Mouse (Mus musculus) liver, embryonic 11.5 days (tissue): ENCODE results near the gene Plcb2. TPM values are rescaled to one million over a fixed set of nuclear protein-coding genes. Genes with fewer than 3 reads are reported as not detected.

ENCODE experiments used
- ATAC-seq: fragments of 200-750 bp; cut with Nextera tagmentation; replicated peaks from 2 replicates; pipeline ENCODE4 v1.8.0; 2017; ENCODE audit warnings: moderate number of reproducible peaks, mild to moderate bottlenecking, moderate TSS enrichment, moderate library complexity; ENCODE audit not compliant: low FRiP score
- DNase-seq: peaks from one replicate; pipeline ENCODE4 v3.0.0-alpha.2; 2017; ENCODE audit warnings: low spot score
- H3K27ac ChIP-seq: fragments of 300-500 bp; sonication (generic); 2 replicates; pipeline ENCODE4 v1.5.1; 2014; ENCODE audit warnings: mild to moderate bottlenecking, low read depth, low read length, control low read depth
- H3K27me3 ChIP-seq: fragments of 300-500 bp; sonication (generic); replicated peaks from 2 replicates; pipeline ENCODE4 v1.6.1; 2014; ENCODE audit warnings: low read length, mixed read lengths; ENCODE audit not compliant: control insufficient read depth, insufficient read depth
- H3K36me3 ChIP-seq: fragments of 300-500 bp; sonication (generic); 2 replicates; pipeline ENCODE4 v1.6.1; 2014; ENCODE audit warnings: mild to moderate bottlenecking, low read length, moderate library complexity, mixed read lengths; ENCODE audit not compliant: control insufficient read depth, insufficient read depth
- H3K4me1 ChIP-seq: fragments of 300-500 bp; sonication (generic); replicated peaks from 2 replicates; pipeline ENCODE4 v1.6.1; 2014; ENCODE audit warnings: low read length, mixed read lengths; ENCODE audit not compliant: control insufficient read depth, insufficient read depth
- H3K4me2 ChIP-seq: fragments of 300-500 bp; sonication (generic); 2 replicates; pipeline ENCODE4 v1.6.1; 2014; ENCODE audit warnings: mild to moderate bottlenecking, control low read depth, moderate library complexity
- H3K4me3 ChIP-seq: fragments of 300-500 bp; sonication (generic); 2 replicates; pipeline ENCODE4 v1.5.1; 2014; ENCODE audit warnings: low read depth, low read length, control low read depth
- H3K9ac ChIP-seq: fragments of 300-500 bp; sonication (generic); 2 replicates; pipeline ENCODE4 v1.6.1; 2014; ENCODE audit warnings: low read depth, low read length, control low read depth
- H3K9me3 ChIP-seq: fragments of 300-500 bp; sonication (generic); 2 replicates; pipeline ENCODE4 v1.6.1; 2016; ENCODE audit warnings: low read length, inconsistent platforms, mixed read lengths; ENCODE audit not compliant: control insufficient read depth
- WGBS: fragments of 180-500 bp; shearing (Covaris S2); extraction: QIAGEN DNeasy Blood & Tissue Kit; methylation state at CpG from one replicate; pipeline ENCODE4 v1.1.7; 2014; 5-methylcytosine and 5-hydroxymethylcytosine counted together
- polyA plus RNA-seq: library from polyadenylated mRNA; unstranded; fragments of >200 nt; fragmentation: Nextera tagmentation; extraction: Ambion mirVana; gene quantifications from 2 replicates; pipeline ENCODE4 v1.2.1, GENCODE M21; 2014

Plcb2 gene
- polyA plus RNA-seq, 1 experiment from 2014 or later: 3.5 TPM

DNA sequence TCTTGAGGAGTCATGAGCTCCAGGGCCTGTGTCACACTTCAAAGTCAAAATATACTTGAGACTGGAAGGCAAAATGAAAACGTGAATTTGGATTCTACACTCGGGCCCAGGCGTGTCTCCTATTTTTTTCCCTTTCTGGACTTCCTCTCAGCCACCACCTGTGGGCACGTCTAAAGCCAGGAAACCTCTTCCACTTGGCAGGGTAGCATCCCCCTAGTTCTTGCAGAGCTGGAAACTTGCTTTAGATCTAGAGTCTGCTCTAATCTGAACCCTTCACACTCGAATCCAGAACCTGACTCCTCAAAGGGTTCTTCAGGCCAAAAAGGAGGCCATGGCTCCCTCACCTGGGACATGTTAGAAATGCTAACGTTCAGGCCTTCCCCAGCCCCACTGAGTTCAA, 27.2 kb upstream of the Plcb2 start:
- Histone ChIP-seq H3K27me3 (peaks cover 2% of the 10 kb centered on the region; the same call in 1 of the 2 replicates), H3K9ac (no peak overlapping the region), H3K36me3 (peaks cover 1% of the 10 kb centered on the region; the same call in 1 of the 2 replicates), H3K4me1 (peaks cover 20% of the 10 kb centered on the region), H3K27ac (no peak overlapping the region), H3K4me2 (no peak overlapping the region), H3K9me3 (no peaks in the 10 kb centered on the region), H3K4me3 (no peak overlapping the region)
- DNase-seq (no peak), ATAC-seq (no peak)
- 71% methylated on average over 6 of the region's 6 CpGs for WGBS

- H3K27ac ChIP-seq: no peak overlapping the region
- no peak overlapping the region for H3K4me3 ChIP-seq
- no peak for DNase-seq
- H3K9ac ChIP-seq: no peak overlapping the region
- peaks cover 28% of the 10 kb centered on the region for H3K4me1 ChIP-seq
- WGBS: 82% methylated on average over 5 of the region's 5 CpGs
- no peaks in the 10 kb centered on the region for H3K9me3 ChIP-seq
- no peak for ATAC-seq
- H3K36me3 ChIP-seq: peaks cover 5% of the 10 kb centered on the region; the same call in 1 of the 2 replicates
- no peak overlapping the region for H3K4me2 ChIP-seq
- peaks cover 2% of the 10 kb centered on the region; the same call in 1 of the 2 replicates for H3K27me3 ChIP-seq
Observed at GRCm38 (mm10) chr2:118754143-118754542, 25.9 kb upstream of the Plcb2 start.

DNA sequence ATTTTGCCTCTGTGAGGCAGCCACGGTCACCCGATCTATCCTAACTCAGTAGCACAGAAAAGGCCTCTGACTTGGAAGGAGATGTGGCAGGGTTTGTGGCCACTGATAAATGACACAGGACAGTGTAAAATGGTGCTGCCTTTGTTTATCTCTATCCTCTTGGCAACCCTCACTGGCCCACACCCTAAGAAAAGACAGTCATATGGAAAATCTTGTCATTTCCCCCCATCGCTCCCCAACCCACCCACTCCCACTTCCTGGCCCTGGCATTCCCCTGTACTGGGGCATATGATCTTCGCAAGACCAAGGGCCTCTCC, 24.5 kb upstream of the Plcb2 start:
- Histone ChIP-seq H3K27ac (peak overlapping the region; percentile 92), H3K36me3 (peaks cover 9% of the 10 kb centered on the region; the same call in 1 of the 2 replicates), H3K4me2 (peak overlapping the region; percentile 48), H3K9me3 (no peaks in the 10 kb centered on the region), H3K4me3 (no peak overlapping the region), H3K27me3 (0 out of 2 replicates have a peak, but pooled peaks cover 2% of the 10 kb centered on the region), H3K9ac (peak overlapping the region; percentile 49), H3K4me1 (peaks cover 33% of the 10 kb centered on the region)
- 44% methylated on average over 4 of the region's 4 CpGs for whole genome bisulfite sequencing
- peak; percentile 88 for ATAC-seq
- DNase-seq: no peak

GRCm38 (mm10) chr2:118751896-118752791, 23.9 kb upstream of the Plcb2 start:
- peaks cover 9% of the 10 kb centered on the region; the same call in 1 of the 2 replicates for H3K36me3 ChIP-seq
- ATAC-seq (peak; percentile 58; the same call in 1 of the 2 replicates), DNase-seq (no peak)
- 0 out of 2 replicates have a peak, but pooled peaks cover 2% of the 10 kb centered on the region for H3K27me3 ChIP-seq
- no peak overlapping the region for H3K4me3 ChIP-seq
- H3K27ac ChIP-seq: peak overlapping the region; percentile 92
- WGBS: 56% methylated on average over 16 of the region's 16 CpGs
- H3K9me3 ChIP-seq: no peaks in the 10 kb centered on the region
- peak overlapping the region; percentile 49 for H3K9ac ChIP-seq
- H3K4me1 ChIP-seq: peaks cover 39% of the 10 kb centered on the region
- peak overlapping the region; percentile 48 for H3K4me2 ChIP-seq

DNA sequence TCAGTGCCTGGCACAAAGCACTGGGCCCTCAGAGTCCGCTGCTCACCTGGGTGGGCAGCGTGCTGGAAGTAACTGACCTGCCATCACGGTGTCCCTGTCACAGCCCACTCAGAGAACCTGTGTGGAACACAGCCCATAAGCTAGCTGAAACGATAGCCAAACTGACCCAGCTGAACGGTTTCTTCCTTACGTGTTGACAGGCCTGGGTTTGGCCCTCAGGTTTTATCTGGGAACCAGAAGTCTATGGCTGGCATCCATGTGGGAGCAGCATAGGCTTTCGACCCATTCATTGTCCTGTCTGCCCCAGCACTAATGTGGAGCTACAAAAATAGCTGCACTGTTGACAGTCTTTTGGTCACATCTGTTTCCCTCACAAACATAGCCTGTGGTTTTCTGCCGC, 22.2 kb upstream of the Plcb2 start:
- Histone ChIP-seq H3K36me3 (peaks cover 9% of the 10 kb centered on the region; the same call in 1 of the 2 replicates), H3K9me3 (no peaks in the 10 kb centered on the region), H3K9ac (no peak overlapping the region), H3K4me2 (0 out of 2 replicates have a peak overlapping the region, but pooled peaks have one; percentile 4), H3K27ac (peak overlapping the region; percentile 38; the same call in 1 of the 2 replicates), H3K27me3 (0 out of 2 replicates have a peak, but pooled peaks cover 2% of the 10 kb centered on the region), H3K4me3 (no peak overlapping the region), H3K4me1 (peaks cover 43% of the 10 kb centered on the region)
- WGBS: 76% methylated on average over 8 of the region's 8 CpGs
- DNase-seq (no peak), ATAC-seq (no peak)

- H3K9me3 ChIP-seq: no peaks in the 10 kb centered on the region
- peaks cover 9% of the 10 kb centered on the region; the same call in 1 of the 2 replicates for H3K36me3 ChIP-seq
- no peak overlapping the region for H3K4me3 ChIP-seq
- peaks cover 52% of the 10 kb centered on the region for H3K4me1 ChIP-seq
- no peak for DNase-seq
- no peak overlapping the region; the same call in 1 of the 2 replicates for H3K9ac ChIP-seq
- H3K27me3 ChIP-seq: 0 out of 2 replicates have a peak, but pooled peaks cover 2% of the 10 kb centered on the region
- 74% methylated on average over 10 of the region's 10 CpGs for WGBS
- peak overlapping the region; percentile 22 for H3K4me2 ChIP-seq
- H3K27ac ChIP-seq: peak overlapping the region; percentile 38; the same call in 1 of the 2 replicates
- ATAC-seq: no peak
Observed at GRCm38 (mm10) chr2:118749341-118749884, 21.2 kb upstream of the Plcb2 start.

- Histone ChIP-seq H3K4me2 (peak overlapping the region; percentile 98), H3K36me3 (peaks cover 9% of the 10 kb centered on the region; the same call in 1 of the 2 replicates), H3K27me3 (no peaks in the 10 kb centered on the region; the same call in 1 of the 2 replicates), H3K9ac (peak overlapping the region; percentile 97), H3K27ac (no peak overlapping the region), H3K4me1 (peaks cover 48% of the 10 kb centered on the region), H3K4me3 (peak overlapping the region; percentile 96), H3K9me3 (no peaks in the 10 kb centered on the region)
- DNase-seq (no peak), ATAC-seq (no peak)
- WGBS: 40% methylated on average over 10 of the region's 10 CpGs
Observed at GRCm38 (mm10) chr2:118747301-118747960, 19.2 kb upstream of the Plcb2 start.
